Mouse (Mus musculus) CD4-positive, CD25-positive, alpha-beta regulatory T cell, adult 2 months (primary cell): ENCODE measurements around the gene Agpat4.

Experiments
- DNase-seq: peaks from one replicate; pipeline ENCODE4 v3.0.0-alpha.2; 2012; ENCODE audit warnings: low read depth, low spot score

Agpat4 gene

GRCm38 (mm10) chr17:12118561-12118925 is at the start of gene Agpat4:
TSS of gene Agpat4 (plus strand) at chr17:12118704.
- DNase-seq = peak; percentile 42

GRCm38 (mm10) chr17:12076816-12077215 is 41.7 kb upstream of the Agpat4 start:
- no peak for DNase-seq

GRCm38 (mm10) chr17:12080656-12081495 is 37.6 kb upstream of the Agpat4 start:
- peak; percentile 3 for DNase-seq

- no peak for DNase-seq
Observed at GRCm38 (mm10) chr17:12082201-12082600, 36.3 kb upstream of the Agpat4 start.

GRCm38 (mm10) chr17:12090261-12090927 is 28.1 kb upstream of the Agpat4 start:
- no peak for DNase-seq

GRCm38 (mm10) chr17:12092901-12093564 is 25.5 kb upstream of the Agpat4 start:
- DNase-seq = no peak

GRCm38 (mm10) chr17:12094016-12094415 is 24.5 kb upstream of the Agpat4 start:
- DNase-seq = no peak

- no peak for DNase-seq
Observed at GRCm38 (mm10) chr17:12094827-12095590, 23.5 kb upstream of the Agpat4 start.

GRCm38 (mm10) chr17:12099415-12099814 is 19.1 kb upstream of the Agpat4 start:
- DNase-seq = no peak

GRCm38 (mm10) chr17:12102326-12102725 is 16.2 kb upstream of the Agpat4 start:
- no peak for DNase-seq

GRCm38 (mm10) chr17:12103781-12104180 is 14.7 kb upstream of the Agpat4 start:
- peak; percentile 31 for DNase-seq

GRCm38 (mm10) chr17:12104245-12104644 is 14.3 kb upstream of the Agpat4 start:
- DNase-seq = no peak

GRCm38 (mm10) chr17:12104690-12105089 is 13.8 kb upstream of the Agpat4 start:
- no peak for DNase-seq

GRCm38 (mm10) chr17:12106255-12106654 is 12.2 kb upstream of the Agpat4 start:
- DNase-seq = no peak

GRCm38 (mm10) chr17:12113626-12114025 is 4.9 kb upstream of the Agpat4 start:
- DNase-seq = no peak

GRCm38 (mm10) chr17:12115086-12115485 is 3.4 kb upstream of the Agpat4 start:
- peak; percentile 3 for DNase-seq

- peak; percentile 35 for DNase-seq
Observed at GRCm38 (mm10) chr17:12118131-12118530, 373 bp upstream of the Agpat4 start.

- peak; percentile 85 for DNase-seq
Observed at GRCm38 (mm10) chr17:12118926-12119641, 580 bp downstream of the Agpat4 start.

- DNase-seq = peak; percentile 75
Observed at GRCm38 (mm10) chr17:12119675-12120074, 1.2 kb downstream of the Agpat4 start.

GRCm38 (mm10) chr17:12120268-12120667 is 1.8 kb downstream of the Agpat4 start:
- DNase-seq = no peak

- DNase-seq = peak; percentile 3
Observed at GRCm38 (mm10) chr17:12121226-12121794, 2.8 kb downstream of the Agpat4 start.
